Comparison of ENCODE assay signal across 10 mouse cellular contexts in genomic region chr2:180703175-180703574, GRCm38 (mm10). TPM values are rescaled to one million over a fixed set of nuclear protein-coding genes. Genes with fewer than 3 reads are reported as not detected.
DNase-seq lines count a peak whose midpoint lies in the region; ATAC-seq and TF ChIP-seq lines count a peak whose summit lies in the region.
"Had no signal": no experiment of that assay in that cellular context is flagged by ENCODE, and none has a peak within 500 bp of the region (broad histone marks: within the 10 kb centered on the region; RNA-seq: fewer than 3 reads in every experiment).

No protein-coding gene starts in this region.

- peaks cover 32% of the 10 kb centered on the region for H3K4me1 ChIP-seq in heart, adult 2 months (ENCODE audit: control insufficient read depth, insufficient read depth, low read length)
- H3K4me1 ChIP-seq in midbrain, embryonic 10.5 days = peaks cover 41% of the 10 kb centered on the region
- H3K4me1 ChIP-seq in midbrain, embryonic 11.5 days (ENCODE audit: control insufficient read depth, insufficient read depth, low read length) = peaks cover 25% of the 10 kb centered on the region
- H3K4me1 ChIP-seq in limb, embryonic 12.5 days (replicated peaks) = peaks cover 33% of the 10 kb centered on the region
- H3K4me1 ChIP-seq in stomach, embryonic 16.5 days (ENCODE audit: control insufficient read depth, insufficient read depth, low read length) = peaks cover 35% of the 10 kb centered on the region

- no peak for DNase-seq in heart, adult 2 months
- no peak for DNase-seq in heart, adult 18-20 months
- DNase-seq in midbrain, embryonic 10.5 days (ENCODE audit: low spot score) = no peak
- DNase-seq in midbrain, embryonic 11.5 days (ENCODE audit: low spot score, missing footprints) = no peak
- DNase-seq in cerebellum, adult 8-10 months = no peak
- DNase-seq: cerebellum, adult 11-12 months; spleen, adult 18-20 months had no signal

- H3K36me3 ChIP-seq in heart, adult 2 months (ENCODE audit: control insufficient read depth, insufficient read depth, low read length) = peaks cover 30% of the 10 kb centered on the region
- peaks cover 28% of the 10 kb centered on the region for H3K36me3 ChIP-seq in midbrain, embryonic 10.5 days
- no peaks in the 10 kb centered on the region for H3K36me3 ChIP-seq in midbrain, embryonic 11.5 days (ENCODE audit: control insufficient read depth, insufficient read depth, low read length)
- peaks cover 14% of the 10 kb centered on the region for H3K36me3 ChIP-seq in limb, embryonic 12.5 days
- H3K36me3 ChIP-seq in stomach, embryonic 16.5 days (ENCODE audit: control insufficient read depth, insufficient read depth, low read length) = no peaks in the 10 kb centered on the region

- no peak for ATAC-seq in midbrain, embryonic 11.5 days (ENCODE audit: low FRiP score)
- no peak for ATAC-seq in limb, embryonic 12.5 days (ENCODE audit: insufficient number of reproducible peaks, insufficient read depth, low FRiP score, low TSS enrichment, low read depth)
- ATAC-seq in stomach, embryonic 16.5 days (ENCODE audit: insufficient read depth, low FRiP score) = no peak
- ATAC-seq in activated CD4-positive, CD25-positive, alpha-beta regulatory T cell, adult 4 months = no peak

- intact Hi-C loops in heart, adult 2 months (cut with DNase I) = loop anchor here (5.0 kb wide), 1 partner anchor 121 kb away; the partner anchor contains the start of gene Mrgbp

- WGBS in heart, adult 2 months = 66% methylated on average over 5 of the region's 5 CpGs
- WGBS in midbrain, embryonic 10.5 days = 80% methylated on average over 5 of the region's 5 CpGs
- WGBS in midbrain, embryonic 11.5 days = 83% methylated on average over 5 of the region's 5 CpGs
- 77% methylated on average over 5 of the region's 5 CpGs for WGBS in limb, embryonic 12.5 days
- WGBS in stomach, embryonic 16.5 days = 66% methylated on average over 5 of the region's 5 CpGs

- H3K4me2 ChIP-seq in midbrain, embryonic 11.5 days = no peak overlapping the region
- H3K4me2 ChIP-seq in limb, embryonic 12.5 days = 0 out of 2 replicates have a peak overlapping the region, but pooled peaks have one; percentile 76
- H3K4me2 ChIP-seq in stomach, embryonic 16.5 days (ENCODE audit: low read depth, low read length) = peak overlapping the region; percentile 83

- no peaks in the 10 kb centered on the region for H3K9me3 ChIP-seq in midbrain, embryonic 10.5 days (replicated peaks)
- no peaks in the 10 kb centered on the region for H3K9me3 ChIP-seq in midbrain, embryonic 11.5 days (ENCODE audit: control insufficient read depth, low read length)
- H3K9me3 ChIP-seq in limb, embryonic 12.5 days = no peaks in the 10 kb centered on the region
- H3K9me3 ChIP-seq in stomach, embryonic 16.5 days (replicated peaks; ENCODE audit: control insufficient read depth, low read length) = no peaks in the 10 kb centered on the region

- H3K4me3 ChIP-seq in heart, adult 2 months = no peak overlapping the region
- H3K4me3 ChIP-seq in midbrain, embryonic 10.5 days = peak overlapping the region; percentile 82; the same call in 1 of the 2 replicates
- H3K4me3 ChIP-seq in midbrain, embryonic 11.5 days (ENCODE audit: low read depth, low read length) = no peak overlapping the region
- H3K4me3 ChIP-seq in limb, embryonic 12.5 days (replicated peaks) = peak overlapping the region; percentile 89; the same call in 1 of the 2 replicates
- no peak overlapping the region for H3K4me3 ChIP-seq in stomach, embryonic 16.5 days (replicated peaks; ENCODE audit: low read length)

- no peaks in the 10 kb centered on the region for H3K27me3 ChIP-seq in heart, adult 2 months (ENCODE audit: control insufficient read depth, insufficient read depth, low read length)
- no peaks in the 10 kb centered on the region for H3K27me3 ChIP-seq in midbrain, embryonic 10.5 days (ENCODE audit: low read depth, poor library complexity, severe bottlenecking)
- no peaks in the 10 kb centered on the region for H3K27me3 ChIP-seq in midbrain, embryonic 11.5 days (ENCODE audit: control insufficient read depth, insufficient read depth, low read length)
- no peaks in the 10 kb centered on the region for H3K27me3 ChIP-seq in limb, embryonic 12.5 days
- no peaks in the 10 kb centered on the region for H3K27me3 ChIP-seq in stomach, embryonic 16.5 days (ENCODE audit: control insufficient read depth, insufficient read depth, low read length)

- no peak overlapping the region for H3K9ac ChIP-seq in heart, adult 2 months (ENCODE audit: low read depth, low read length)
- H3K9ac ChIP-seq in midbrain, embryonic 11.5 days (ENCODE audit: low read length) = no peak overlapping the region
- no peak overlapping the region for H3K9ac ChIP-seq in limb, embryonic 12.5 days (replicated peaks)
- H3K9ac ChIP-seq in stomach, embryonic 16.5 days (ENCODE audit: low read length) = peak overlapping the region; percentile 7; the same call in 1 of the 2 replicates

- peak overlapping the region; percentile 94 for H3K27ac ChIP-seq in heart, adult 2 months
- no peak overlapping the region; the same call in 1 of the 2 replicates for H3K27ac ChIP-seq in midbrain, embryonic 10.5 days (replicated peaks)
- no peak overlapping the region for H3K27ac ChIP-seq in midbrain, embryonic 11.5 days (ENCODE audit: low read depth, low read length)
- no peak overlapping the region for H3K27ac ChIP-seq in limb, embryonic 12.5 days
- peak overlapping the region; percentile 97 for H3K27ac ChIP-seq in stomach, embryonic 16.5 days (ENCODE audit: low read length)

- no peak for TF ChIP-seq EP300 in heart, adult 2 months (IDR thresholded peaks at IDR 0.05; ENCODE audit: insufficient read depth, low read depth, low read length)

- no peak for TF ChIP-seq CTCF in heart, adult 2 months (IDR thresholded peaks at IDR 0.05)

- peaks cover 11% of the 10 kb centered on the region for H3K79me2 ChIP-seq in heart, adult 2 months (replicated peaks; ENCODE audit: control insufficient read depth, insufficient read depth, low read length)

- no peak for TF ChIP-seq POLR2A in heart, adult 2 months (IDR thresholded peaks at IDR 0.05; ENCODE audit: insufficient read depth, low read depth, low read length)

RNA-seq across cellular contexts. Expression of gene Dido1, which starts 6.6 kb away (rescaled TPM):
- 10 to 100 TPM; 30.7 to 30.8 TPM for total RNA-seq in heart, adult 2 months (2021)
- 8.6 and 13.8 TPM in 2 replicates for polyA plus RNA-seq in heart, adult 2 months (2012; rRNA removed)
- total RNA-seq in heart, adult 18-20 months (2021) = 10 to 100 TPM; 25.8 to 29.9 TPM
- 30.9 and 34.6 TPM in 2 replicates for polyA plus RNA-seq in midbrain, embryonic 10.5 days (2016; fragmentation: Nextera tagmentation; extraction: Ambion mirVana)
- 28.8 and 30.5 TPM in 2 replicates for polyA plus RNA-seq in midbrain, embryonic 11.5 days (2014; fragmentation: Nextera tagmentation; extraction: Ambion mirVana)
- 36.1 and 38.2 TPM in 2 replicates for polyA plus RNA-seq in limb, embryonic 12.5 days (2016; fragmentation: Nextera tagmentation; extraction: Ambion mirVana)
- polyA plus RNA-seq in stomach, embryonic 16.5 days (2015; fragmentation: Nextera tagmentation; extraction: Ambion mirVana) = 23.9 and 26.7 TPM in 2 replicates
- 10 to 100 TPM; 35.0 to 46.9 TPM for polyA plus RNA-seq in activated CD4-positive, CD25-positive, alpha-beta regulatory T cell, adult 4 months (2017; shearing (Covaris generic))

RNA-seq across cellular contexts. Expression of gene Gid8, which starts 6.7 kb away (rescaled TPM):
- 10 to 100 TPM; 59.3 to 61.3 TPM for total RNA-seq in heart, adult 2 months (2021)
- 38.9 and 70.7 TPM in 2 replicates for polyA plus RNA-seq in heart, adult 2 months (2012; rRNA removed)
- 10 to 100 TPM; 55.8 to 59.5 TPM for total RNA-seq in heart, adult 18-20 months (2021)
- polyA plus RNA-seq in midbrain, embryonic 10.5 days (2016; fragmentation: Nextera tagmentation; extraction: Ambion mirVana) = 50.2 TPM in 2 replicates
- polyA plus RNA-seq in midbrain, embryonic 11.5 days (2014; fragmentation: Nextera tagmentation; extraction: Ambion mirVana) = 63.3 and 63.4 TPM in 2 replicates
- 60.7 and 60.9 TPM in 2 replicates for polyA plus RNA-seq in limb, embryonic 12.5 days (2016; fragmentation: Nextera tagmentation; extraction: Ambion mirVana)
- polyA plus RNA-seq in stomach, embryonic 16.5 days (2015; fragmentation: Nextera tagmentation; extraction: Ambion mirVana) = 60.7 and 65.8 TPM in 2 replicates
- polyA plus RNA-seq in activated CD4-positive, CD25-positive, alpha-beta regulatory T cell, adult 4 months (2017; shearing (Covaris generic)) = 10 to 100 TPM; 22.3 to 24.5 TPM

RNA-seq across cellular contexts. Expression of gene Slc17a9, which starts 21.9 kb away (rescaled TPM):
- under 1 TPM; 0.42 to 0.43 TPM for total RNA-seq in heart, adult 2 months (2021)
- polyA plus RNA-seq in heart, adult 2 months (2012; rRNA removed) = 2.4 and 2.6 TPM in 2 replicates
- total RNA-seq in heart, adult 18-20 months (2021) = under 1 TPM; 0.10 to 0.54 TPM
- polyA plus RNA-seq in midbrain, embryonic 10.5 days (2016; fragmentation: Nextera tagmentation; extraction: Ambion mirVana) = 0.43 and 0.57 TPM in 2 replicates
- polyA plus RNA-seq in midbrain, embryonic 11.5 days (2014; fragmentation: Nextera tagmentation; extraction: Ambion mirVana) = 0.19 TPM in 1 of 2 replicates, not detected in the other
- polyA plus RNA-seq in limb, embryonic 12.5 days (2016; fragmentation: Nextera tagmentation; extraction: Ambion mirVana) = 0.45 and 0.52 TPM in 2 replicates
- 4.9 and 5.1 TPM in 2 replicates for polyA plus RNA-seq in stomach, embryonic 16.5 days (2015; fragmentation: Nextera tagmentation; extraction: Ambion mirVana)
- polyA plus RNA-seq in activated CD4-positive, CD25-positive, alpha-beta regulatory T cell, adult 4 months (2017; shearing (Covaris generic)) = 10 to 100 TPM; 68.7 to 77.6 TPM

Comparison
In these comparisons a context has a peak if more than half of its experiments do, and no peak if none do; other contexts are left out.
1. H3K4me3 ChIP-seq: peak in midbrain, embryonic 10.5 days (single experiment) and limb, embryonic 12.5 days (single experiment); none in heart, adult 2 months (single experiment), midbrain, embryonic 11.5 days (single experiment) and stomach, embryonic 16.5 days (single experiment).
2. H3K27ac ChIP-seq: peak in heart, adult 2 months (single experiment) and stomach, embryonic 16.5 days (single experiment); none in midbrain, embryonic 10.5 days (single experiment), midbrain, embryonic 11.5 days (single experiment) and limb, embryonic 12.5 days (single experiment).
3. RNA of gene Slc17a9, which starts 21.9 kb away (polyA plus RNA-seq): 68.7 to 77.6 TPM in activated CD4-positive, CD25-positive, alpha-beta regulatory T cell, adult 4 months; 4.9 to 5.1 TPM in stomach, embryonic 16.5 days, 2.4 to 2.6 TPM in heart, adult 2 months, 0.45 to 0.52 TPM in limb, embryonic 12.5 days, 0.43 to 0.57 TPM in midbrain, embryonic 10.5 days and 0.19 TPM in midbrain, embryonic 11.5 days; every median in the first group is over 10 times any median in the second.